Mouse (Mus musculus): ENCODE data around the gene Ahsg.
"Not testable (repeated sequence)": the region's sequence is repeated elsewhere in the genome, so short reads cannot be mapped to it uniquely, and the experiment has no call there.

Ahsg gene

DNA sequence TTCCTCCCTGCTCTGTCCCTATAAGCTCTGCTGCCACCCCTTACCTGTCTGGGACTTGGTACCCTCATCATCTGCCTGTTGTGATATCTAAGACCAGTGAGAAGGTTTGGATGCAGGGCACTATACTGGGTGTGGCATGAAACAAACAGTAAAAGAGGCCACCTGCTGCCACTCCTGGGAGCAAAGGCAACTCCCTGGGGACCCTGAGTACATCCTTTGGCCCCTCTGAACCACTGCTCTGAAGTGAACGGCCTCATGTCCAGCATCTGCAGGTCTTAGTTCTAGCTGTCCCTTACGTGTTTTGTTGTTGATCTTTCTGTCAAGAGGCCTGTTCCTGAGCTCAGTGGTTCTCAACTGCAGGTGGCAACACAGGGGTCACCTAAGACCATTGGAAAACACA, 47.5 kb downstream of the Ahsg start:
- no peak for DNase-seq (ENCODE audit: low read depth, low spot score)

DNA sequence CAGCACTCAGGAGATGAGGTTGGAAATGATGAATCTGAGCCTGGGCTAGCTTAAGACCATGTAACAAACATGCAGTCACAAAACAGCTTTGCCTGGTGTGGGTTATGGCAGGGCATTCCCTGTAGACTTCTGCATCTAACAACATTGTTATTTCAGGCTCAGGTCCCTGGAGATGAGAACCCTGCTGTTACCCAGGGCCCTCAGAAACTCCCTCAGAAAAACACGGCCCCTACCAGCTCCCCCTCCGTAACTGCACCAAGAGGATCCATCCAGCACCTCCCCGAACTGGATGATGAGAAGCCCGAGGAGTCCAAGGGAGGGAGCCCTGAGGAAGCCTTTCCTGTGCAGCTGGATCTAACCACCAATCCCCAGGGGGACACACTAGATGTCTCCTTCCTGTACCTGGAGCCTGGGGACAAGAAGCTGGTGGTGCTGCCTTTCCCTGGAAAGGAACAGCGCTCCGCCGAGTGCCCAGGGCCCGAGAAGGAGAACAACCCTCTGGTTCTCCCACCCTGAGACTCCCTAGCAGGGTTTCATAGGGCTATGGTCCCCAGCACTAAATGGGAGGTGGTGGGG, 48.1 kb downstream of the Ahsg start:
- no peak for DNase-seq (ENCODE audit: low read depth, low spot score)

DNA sequence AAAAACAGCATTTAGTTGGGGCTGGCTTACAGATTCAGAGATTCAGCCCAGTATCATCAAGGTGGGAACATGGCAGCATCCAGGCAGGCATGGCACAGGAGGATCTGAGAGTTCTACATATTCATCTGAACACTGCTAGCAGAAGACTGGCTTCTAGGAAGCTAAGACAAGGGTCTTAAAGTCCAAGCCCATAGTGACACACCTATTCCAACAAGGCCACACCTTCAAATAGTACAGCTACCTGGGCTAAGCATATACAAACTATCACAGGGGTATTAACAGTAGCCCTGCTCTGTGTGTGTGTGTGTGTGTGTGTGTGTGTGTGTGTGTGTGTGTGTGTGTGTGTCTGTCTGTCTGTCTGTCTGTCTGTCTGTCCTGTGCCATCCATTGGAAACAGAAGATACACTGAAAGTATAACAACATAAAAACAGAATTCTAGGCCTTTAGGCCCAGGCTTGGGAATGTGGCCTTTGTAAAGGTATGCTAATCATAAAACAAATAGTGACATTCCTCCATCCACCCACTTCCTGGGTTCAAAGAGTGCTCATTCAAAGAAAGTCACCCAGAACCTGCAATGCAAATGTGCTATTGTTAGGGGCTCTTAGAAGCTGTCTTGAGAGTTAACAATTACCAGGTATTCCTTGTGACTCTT, 50.9 kb downstream of the Ahsg start:
- not testable (repeated sequence) for DNase-seq (ENCODE audit: low read depth, low spot score)

DNA sequence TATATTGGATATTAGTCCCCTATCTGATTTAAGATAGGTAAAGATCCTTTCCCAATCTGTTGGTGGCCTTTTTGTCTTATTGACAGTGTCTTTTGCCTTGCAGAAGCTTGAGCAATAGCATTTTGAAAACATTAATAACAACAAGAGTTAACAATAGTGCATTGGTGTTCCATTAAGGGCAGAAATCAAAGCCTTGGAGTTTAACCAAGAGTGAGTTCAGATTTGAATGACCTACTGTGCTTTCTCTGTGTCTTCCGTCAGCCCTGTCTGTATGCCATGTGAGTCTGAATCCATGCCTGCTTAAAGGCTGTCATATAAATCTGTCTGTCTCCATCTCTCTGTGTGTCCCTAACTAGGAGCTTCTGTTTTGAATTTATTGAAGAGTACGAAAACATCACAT, 56.3 kb downstream of the Ahsg start:
- DNase-seq (ENCODE audit: low read depth, low spot score) = no peak
